Mouse (Mus musculus): ENCODE measurements around the gene Dgat2l6. TPM values are rescaled to one million over a fixed set of nuclear protein-coding genes. Genes with fewer than 3 reads are reported as not detected.

Dgat2l6 gene
- total RNA-seq (2023), result not detected

DNA sequence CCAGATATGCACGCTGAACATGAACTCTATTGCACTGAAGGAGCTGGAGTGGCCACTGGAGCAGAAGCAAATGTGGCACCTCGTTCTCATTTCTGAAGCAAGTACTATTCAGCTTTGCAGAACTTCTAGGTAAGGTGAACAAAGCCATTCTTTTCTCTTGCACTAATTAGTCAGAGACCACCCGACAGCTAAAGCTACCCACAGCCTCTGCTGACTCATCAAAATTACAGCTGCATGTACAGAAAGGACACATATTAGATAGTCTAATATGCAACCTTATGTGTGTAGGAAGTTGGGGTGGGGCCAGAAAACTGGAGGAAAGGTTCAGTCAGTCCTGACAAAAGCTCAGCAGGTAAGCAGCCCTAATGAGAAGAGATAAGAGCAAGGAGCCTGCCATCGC is at the start of gene Dgat2l6:
TSS of gene Dgat2l6 (plus strand) at position 368 of the 400 bp plus-strand sequence.

GRCm38 (mm10) chrX:100494068-100494978 is 30.3 kb upstream of the Dgat2l6 start, which contains the start of gene Igbp1:
Gene Igbp1, plus strand, starts transcription at chrX:100494291.

DNA sequence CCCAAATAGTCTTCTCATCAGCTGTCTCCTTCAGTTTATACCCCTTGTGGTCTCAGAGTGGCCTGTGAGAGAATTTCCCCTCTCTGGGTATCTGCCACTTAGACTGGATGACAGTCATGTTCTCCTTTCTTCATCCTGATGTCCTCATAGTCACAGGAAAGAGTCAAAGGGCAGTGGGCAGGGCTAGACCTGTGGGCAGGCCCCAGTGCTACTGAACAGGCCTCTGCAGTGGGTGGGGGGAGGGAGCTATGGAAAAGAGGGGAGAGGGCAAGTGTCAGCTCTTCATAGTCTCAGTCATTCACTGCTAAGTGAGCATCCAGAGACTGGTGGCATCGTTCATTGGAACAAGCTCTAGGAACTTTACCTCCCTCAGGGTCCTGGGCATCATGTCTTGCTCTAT is 47.3 kb downstream of the Dgat2l6 start, which contains the start of gene Awat1:
TSS of gene Awat1 (plus strand) at position 301 of the 400 bp plus-strand sequence.

DNA sequence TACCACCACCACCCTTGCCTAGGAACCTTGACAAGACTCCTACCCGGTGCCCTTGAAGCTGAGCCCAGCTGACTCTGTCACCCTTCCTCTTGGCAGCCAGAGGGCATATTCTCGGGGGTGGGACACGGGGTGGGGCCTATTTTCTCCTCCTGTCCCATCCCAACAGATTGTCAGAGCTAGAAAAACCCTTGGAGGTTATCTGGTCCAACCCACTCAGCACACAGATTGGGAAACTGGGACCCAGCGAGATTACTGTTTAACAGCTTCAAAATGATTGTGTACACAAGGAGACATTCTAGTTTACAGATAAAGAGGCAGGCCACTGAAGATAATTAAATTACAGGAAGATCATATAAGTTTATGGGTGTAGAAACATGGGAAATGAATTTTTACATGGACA is 70.2 kb downstream of the Dgat2l6 start, which contains the start of gene P2ry4:
TSS of gene P2ry4 (minus strand) at position 79 of the 400 bp plus-strand sequence.

Other genes starting within 250 kb of the Dgat2l6 start
- gene Otud6a, start 95.8 kb upstream of the Dgat2l6 start, total RNA-seq (2023), result not detected
- gene Awat2, start 82.1 kb upstream of the Dgat2l6 start, total RNA-seq (2023), result not detected
- gene Igbp1, start 30.5 kb upstream of the Dgat2l6 start, total RNA-seq (2023), result 10 to 100 TPM; 65.7 to 67.3 TPM
- gene Awat1, start 47.4 kb downstream of the Dgat2l6 start, total RNA-seq (2023), result not detected
- gene P2ry4, start 70.0 kb downstream of the Dgat2l6 start, total RNA-seq (2023), result not detected
- gene Arr3, start 80.7 kb downstream of the Dgat2l6 start, total RNA-seq (2023), result not detected
- gene Kif4, start 100.9 kb downstream of the Dgat2l6 start, total RNA-seq (2023), result under 1 TPM; 0.33 to 0.50 TPM
- 10 to 100 TPM; 18.6 to 18.8 TPM for gene Pdzd11, start 101.7 kb downstream of the Dgat2l6 start, total RNA-seq (2023)
- under 1 TPM in 1 of 2 experiments, not detected in 1; 0.18 TPM for gene Gdpd2, start 205.0 kb downstream of the Dgat2l6 start, total RNA-seq (2023)
- gene Dlg3, start 242.9 kb downstream of the Dgat2l6 start, total RNA-seq (2023), result 1 to 10 TPM; 1.7 to 2.5 TPM